Mouse (Mus musculus) myocyte (in vitro differentiated cells): ENCODE measurements around the gene Myl6b.

Source experiments
- CEBPB ChIP-seq: IDR thresholded peaks from 2 replicates; pipeline ENCODE4 v1.6.1; 2011; ENCODE audit warnings: mild to moderate bottlenecking, moderate library complexity; ENCODE audit not compliant: poor library complexity, insufficient read depth, severe bottlenecking
- E2F4 ChIP-seq: IDR thresholded peaks from one replicate; pipeline ENCODE4 v1.6.1; 2011; ENCODE audit warnings: mild to moderate bottlenecking, control low read depth, moderate library complexity; ENCODE audit not compliant: insufficient read depth
- MAX ChIP-seq: IDR thresholded peaks from one replicate; pipeline ENCODE4 v1.6.1; 2011; ENCODE audit warnings: low read depth, mild to moderate bottlenecking, control low read depth
- MYOD1 ChIP-seq, 3 experiments: IDR thresholded peaks; one replicate each; pipeline ENCODE4 v1.6.1; 2011; ENCODE audit warnings: control low read depth in 2 of 3, low read depth in 2 of 3, mild to moderate bottlenecking in 2 of 3, moderate library complexity in 1 of 3; ENCODE audit not compliant: insufficient read length in 2 of 3, control insufficient read depth in 1 of 3
- POLR2A ChIP-seq: IDR thresholded peaks from one replicate; pipeline ENCODE4 v1.6.1; 2011; ENCODE audit warnings: low read depth, mild to moderate bottlenecking, control low read depth, moderate library complexity; ENCODE audit not compliant: insufficient read length
- POLR2AphosphoS2 ChIP-seq: IDR thresholded peaks from one replicate; pipeline ENCODE4 v1.6.1; 2011; ENCODE audit warnings: low read depth, control low read depth; ENCODE audit not compliant: insufficient read length
- REST ChIP-seq: IDR thresholded peaks from one replicate; pipeline ENCODE4 v1.6.1; 2011; ENCODE audit warnings: mild to moderate bottlenecking, control low read depth, moderate library complexity; ENCODE audit not compliant: insufficient read depth, insufficient read length
- USF1 ChIP-seq: IDR thresholded peaks from one replicate; pipeline ENCODE4 v1.6.1; 2011; ENCODE audit warnings: low read depth, mild to moderate bottlenecking, control low read depth, moderate library complexity

GRCm38 (mm10) chr10:128526366-128527356, 28.2 kb upstream of the Myl6b start:
- no peak for TF ChIP-seq MAX
- TF ChIP-seq USF1, result no peak
- no peak for TF ChIP-seq POLR2A
- no peak for TF ChIP-seq E2F4
- TF ChIP-seq CEBPB, result no peak
- TF ChIP-seq POLR2AphosphoS2, result no peak
- peak in 1 of 3 experiments; percentile 8 for TF ChIP-seq MYOD1 (IDR thresholded peaks at IDR 0.05; ENCODE audit: control insufficient read depth in 1 of 3, insufficient read length in 2 of 3, low read depth in 2 of 3)
- no peak for TF ChIP-seq REST
